Mouse (Mus musculus) stomach, embryonic 15.5 days (tissue): Measurements from ENCODE around the gene Zfp459. TPM values are rescaled to one million over a fixed set of nuclear protein-coding genes. Genes with fewer than 3 reads are reported as not detected.
A peak's percentile ranks its signal among the peaks of the same experiment; 100 is the strongest.
"Not testable (repeated sequence)": the region's sequence is repeated elsewhere in the genome, so short reads cannot be mapped to it uniquely, and the experiment has no call there.

Source experiments
- ATAC-seq: fragments of 200-750 bp; cut with Nextera tagmentation; 2 replicates; pipeline ENCODE4 v1.8.0; 2017; ENCODE audit warnings: low read depth, moderate number of reproducible peaks, moderate TSS enrichment; ENCODE audit not compliant: insufficient read depth, low FRiP score
- H3K27ac ChIP-seq: fragments of 300-500 bp; sonication (generic); 2 replicates; pipeline ENCODE4 v1.5.1; 2015; ENCODE audit warnings: mild to moderate bottlenecking, inconsistent platforms
- H3K27me3 ChIP-seq: fragments of 300-500 bp; sonication (generic); replicated peaks from 2 replicates; pipeline ENCODE4 v1.6.1; 2015; ENCODE audit warnings: inconsistent platforms
- H3K36me3 ChIP-seq: fragments of 300-500 bp; sonication (generic); 2 replicates; pipeline ENCODE4 v1.6.1; 2015; ENCODE audit warnings: inconsistent platforms
- H3K4me1 ChIP-seq: fragments of 300-500 bp; sonication (generic); 2 replicates; pipeline ENCODE4 v1.6.1; 2015; ENCODE audit warnings: inconsistent platforms
- H3K4me2 ChIP-seq: fragments of 300-500 bp; sonication (generic); 2 replicates; pipeline ENCODE4 v1.6.1; 2015; ENCODE audit warnings: mild to moderate bottlenecking, inconsistent platforms
- H3K4me3 ChIP-seq: fragments of 300-500 bp; sonication (generic); replicated peaks from 2 replicates; pipeline ENCODE4 v1.5.1; 2015; ENCODE audit warnings: inconsistent platforms
- H3K9ac ChIP-seq: fragments of 300-500 bp; sonication (generic); 2 replicates; pipeline ENCODE4 v1.6.1; 2015; ENCODE audit warnings: inconsistent platforms
- H3K9me3 ChIP-seq: fragments of 300-500 bp; sonication (generic); 2 replicates; pipeline ENCODE4 v1.6.1; 2016; ENCODE audit warnings: inconsistent platforms
- WGBS: fragments of 180-500 bp; shearing (Covaris S2); methylation state at CpG from one replicate; pipeline ENCODE4 v1.1.7; 2015; 5-methylcytosine and 5-hydroxymethylcytosine counted together
- polyA plus RNA-seq: library from polyadenylated mRNA; unstranded; fragments of >200 nt; fragmentation: Nextera tagmentation; extraction: Ambion mirVana; gene quantifications from 2 replicates; pipeline ENCODE4 v1.2.1, GENCODE M21; 2015

Zfp459 gene
- polyA plus RNA-seq, result 0.90 and 1.1 TPM in 2 replicates

GRCm38 (mm10) chr13:67421207-67421857 is at the start of gene Zfp459:
Zfp459 (minus strand) TSS chr13:67421418.
- H3K9me3 ChIP-seq, result no peaks in the 10 kb centered on the region
- H3K4me1 ChIP-seq, result no peaks in the 10 kb centered on the region
- H3K27ac ChIP-seq, result no peak within 1 kb of the TSS; the same call in 1 of the 2 replicates
- no peaks in the 10 kb centered on the region for H3K36me3 ChIP-seq
- H3K4me3 ChIP-seq, result peak within 1 kb of the TSS; percentile 61
- ATAC-seq, result peak; percentile 81
- H3K9ac ChIP-seq, result peak within 1 kb of the TSS; percentile 32; the same call in 1 of the 2 replicates
- H3K4me2 ChIP-seq, result peak within 1 kb of the TSS; percentile 83
- 1% methylated on average over 22 of the region's 22 CpGs for WGBS
- H3K27me3 ChIP-seq, result no peaks in the 10 kb centered on the region

- H3K9me3 ChIP-seq, result no peaks in the 10 kb centered on the region
- no peak overlapping the region for H3K4me2 ChIP-seq
- H3K9ac ChIP-seq, result no peak overlapping the region
- no peak overlapping the region for H3K27ac ChIP-seq
- no peak overlapping the region for H3K4me3 ChIP-seq
- H3K36me3 ChIP-seq, result peaks cover 13% of the 10 kb centered on the region; the same call in 1 of the 2 replicates
- 86% methylated on average over 3 of the region's 3 CpGs for WGBS
- no peaks in the 10 kb centered on the region for H3K27me3 ChIP-seq
- ATAC-seq, result no peak
- no peaks in the 10 kb centered on the region for H3K4me1 ChIP-seq
Measured at GRCm38 (mm10) chr13:67469274-67469673, 48.1 kb upstream of the Zfp459 start.

GRCm38 (mm10) chr13:67463506-67464185 is 42.4 kb upstream of the Zfp459 start:
- not testable (repeated sequence) for ATAC-seq, H3K4me2 ChIP-seq, H3K27ac ChIP-seq, H3K4me3 ChIP-seq, H3K9ac ChIP-seq, H3K4me1 ChIP-seq, H3K36me3 ChIP-seq, H3K27me3 ChIP-seq, H3K9me3 ChIP-seq
- 82% methylated on average over 3 of the region's 5 CpGs for WGBS

- H3K27ac ChIP-seq, result peak overlapping the region; percentile 8; the same call in 1 of the 2 replicates
- peaks cover 4% of the 10 kb centered on the region; the same call in 1 of the 2 replicates for H3K4me1 ChIP-seq
- H3K9me3 ChIP-seq, result no peaks in the 10 kb centered on the region
- peak overlapping the region; percentile 57 for H3K4me3 ChIP-seq
- peak overlapping the region; percentile 69 for H3K4me2 ChIP-seq
- 0 out of 2 replicates have a peak, but pooled peaks have one; percentile 13 for ATAC-seq
- H3K36me3 ChIP-seq, result peaks cover 2% of the 10 kb centered on the region; the same call in 1 of the 2 replicates
- H3K9ac ChIP-seq, result 0 out of 2 replicates have a peak overlapping the region, but pooled peaks have one; percentile 4
- H3K27me3 ChIP-seq, result no peaks in the 10 kb centered on the region
- 8% methylated on average over 3 of the region's 3 CpGs for WGBS
Measured at GRCm38 (mm10) chr13:67452021-67452309, 30.7 kb upstream of the Zfp459 start.

- Histone ChIP-seq H3K27ac (peak within 1 kb of the TSS; percentile 8; the same call in 1 of the 2 replicates), H3K4me2 (peak within 1 kb of the TSS; percentile 69), H3K4me3 (peak within 1 kb of the TSS; percentile 57), H3K9me3 (no peaks in the 10 kb centered on the region), H3K36me3 (peaks cover 4% of the 10 kb centered on the region; the same call in 1 of the 2 replicates), H3K4me1 (peaks cover 4% of the 10 kb centered on the region; the same call in 1 of the 2 replicates), H3K9ac (peak within 1 kb of the TSS; percentile 43), H3K27me3 (no peaks in the 10 kb centered on the region)
- WGBS, result under 1% methylated on average over 20 of the region's 20 CpGs
- peak; percentile 94 for ATAC-seq
Measured at GRCm38 (mm10) chr13:67451172-67452020, 30.2 kb upstream of the Zfp459 start, which contains the start of gene Zfp874a. Zfp874a (minus strand) TSS chr13:67451624.

- not testable (repeated sequence) for H3K27me3 ChIP-seq, ATAC-seq, H3K36me3 ChIP-seq, H3K27ac ChIP-seq, H3K9me3 ChIP-seq, H3K4me3 ChIP-seq, H3K4me1 ChIP-seq, H3K9ac ChIP-seq, H3K4me2 ChIP-seq
- WGBS, result 86% methylated on average over 1 of the region's 3 CpGs
Measured at GRCm38 (mm10) chr13:67437095-67437494, 15.9 kb upstream of the Zfp459 start.

- no peaks in the 10 kb centered on the region for H3K4me1 ChIP-seq
- no peaks in the 10 kb centered on the region for H3K36me3 ChIP-seq
- H3K4me3 ChIP-seq, result no peak overlapping the region
- no peak overlapping the region for H3K9ac ChIP-seq
- no peak overlapping the region for H3K4me2 ChIP-seq
- no peaks in the 10 kb centered on the region for H3K27me3 ChIP-seq
- no peaks in the 10 kb centered on the region for H3K9me3 ChIP-seq
- no peak overlapping the region for H3K27ac ChIP-seq
- WGBS, result 70% methylated on average over 3 of the region's 3 CpGs
- no peak for ATAC-seq
Measured at GRCm38 (mm10) chr13:67428116-67428515, 6.9 kb upstream of the Zfp459 start.

- not testable (repeated sequence) for H3K36me3 ChIP-seq, H3K4me3 ChIP-seq, ATAC-seq, H3K27me3 ChIP-seq, H3K27ac ChIP-seq, H3K4me2 ChIP-seq, H3K9me3 ChIP-seq, H3K4me1 ChIP-seq, H3K9ac ChIP-seq
Measured at GRCm38 (mm10) chr13:67425699-67426098, 4.5 kb upstream of the Zfp459 start.

GRCm38 (mm10) chr13:67422532-67422931 is 1.3 kb upstream of the Zfp459 start:
- not testable (repeated sequence) for H3K36me3 ChIP-seq, H3K4me2 ChIP-seq, H3K27me3 ChIP-seq, ATAC-seq, H3K4me3 ChIP-seq, H3K27ac ChIP-seq, H3K9me3 ChIP-seq, H3K9ac ChIP-seq, H3K4me1 ChIP-seq
- 74% methylated on average over 2 of the region's 2 CpGs for WGBS

GRCm38 (mm10) chr13:67420558-67421206 is 536 bp downstream of the Zfp459 start:
- Histone ChIP-seq H3K4me1 (no peaks in the 10 kb centered on the region), H3K27ac (no peak overlapping the region; the same call in 1 of the 2 replicates), H3K36me3 (no peaks in the 10 kb centered on the region), H3K9me3 (no peaks in the 10 kb centered on the region), H3K4me3 (peak overlapping the region; percentile 61), H3K9ac (peak overlapping the region; percentile 32; the same call in 1 of the 2 replicates), H3K27me3 (no peaks in the 10 kb centered on the region), H3K4me2 (peak overlapping the region; percentile 83)
- WGBS, result 31% methylated on average over 11 of the region's 11 CpGs
- peak; percentile 58; the same call in 1 of the 2 replicates for ATAC-seq

- ATAC-seq, result no peak
- WGBS, result 84% methylated on average over 3 of the region's 3 CpGs
Measured at GRCm38 (mm10) chr13:67416811-67417210, 4.4 kb downstream of the Zfp459 start.

More at GRCm38 (mm10) chr13:67416811-67417210, 4.4 kb downstream of the Zfp459 start:
- Histone ChIP-seq H3K36me3 (no peaks in the 10 kb centered on the region), H3K27me3 (no peaks in the 10 kb centered on the region), H3K4me1 (no peaks in the 10 kb centered on the region), H3K27ac (no peak overlapping the region), H3K9ac (no peak overlapping the region), H3K4me2 (no peak overlapping the region), H3K4me3 (no peak overlapping the region), H3K9me3 (no peaks in the 10 kb centered on the region)
